Mouse (Mus musculus): ENCODE results near the gene Erbb4.
"Not testable (repeated sequence)": the region's sequence is repeated elsewhere in the genome, so short reads cannot be mapped to it uniquely, and the experiment has no call there.

Gene Erbb4

GRCm38 (mm10) chr1:68860341-68860740 is 247.5 kb downstream of the Erbb4 start:
- no peak for DNase-seq (ENCODE audit: low spot score)

DNA sequence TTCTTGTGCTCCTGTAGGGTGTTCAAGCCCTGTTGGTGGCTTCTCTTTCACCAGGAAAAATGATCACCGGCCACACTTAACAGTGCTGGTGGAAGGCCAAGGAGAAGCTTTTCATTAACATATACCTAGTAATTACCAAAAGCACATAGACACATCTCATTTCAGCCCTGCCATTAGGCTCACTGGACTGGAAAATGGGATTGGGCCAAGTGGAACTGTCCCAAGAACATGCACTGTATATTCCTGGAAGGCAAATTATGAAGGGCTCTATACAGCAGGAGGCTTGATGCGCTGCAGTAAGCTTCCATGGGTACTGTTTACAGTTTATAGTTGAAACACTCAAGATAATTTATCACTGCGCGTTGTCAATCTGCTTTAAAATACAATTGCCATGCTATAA is 248.4 kb downstream of the Erbb4 start:
- DNase-seq (ENCODE audit: low spot score): no peak

- no peak for DNase-seq (ENCODE audit: low spot score)
These were observed 268.5 kb downstream of the Erbb4 start for GRCm38 (mm10) chr1:68839352-68839751.

DNA sequence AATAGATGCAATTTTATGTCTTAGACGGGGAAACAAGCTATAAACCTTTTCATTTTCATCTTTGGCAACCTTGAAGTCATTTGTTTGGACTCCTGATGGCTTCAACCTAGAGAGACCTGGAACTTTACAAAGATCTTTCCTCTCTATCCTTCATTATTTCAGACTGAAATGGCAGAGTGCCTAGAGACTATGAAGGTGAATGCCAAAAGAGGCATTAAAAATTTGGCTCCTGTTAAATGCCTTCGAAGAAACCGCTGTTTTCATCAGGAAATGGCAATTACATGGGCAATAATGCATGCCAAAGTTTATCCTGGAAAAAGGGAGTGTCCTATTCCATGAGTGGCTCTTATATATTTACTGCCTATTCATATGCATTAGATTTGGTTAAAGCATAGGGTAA is 273.2 kb downstream of the Erbb4 start:
- DNase-seq (ENCODE audit: low spot score): no peak

DNA sequence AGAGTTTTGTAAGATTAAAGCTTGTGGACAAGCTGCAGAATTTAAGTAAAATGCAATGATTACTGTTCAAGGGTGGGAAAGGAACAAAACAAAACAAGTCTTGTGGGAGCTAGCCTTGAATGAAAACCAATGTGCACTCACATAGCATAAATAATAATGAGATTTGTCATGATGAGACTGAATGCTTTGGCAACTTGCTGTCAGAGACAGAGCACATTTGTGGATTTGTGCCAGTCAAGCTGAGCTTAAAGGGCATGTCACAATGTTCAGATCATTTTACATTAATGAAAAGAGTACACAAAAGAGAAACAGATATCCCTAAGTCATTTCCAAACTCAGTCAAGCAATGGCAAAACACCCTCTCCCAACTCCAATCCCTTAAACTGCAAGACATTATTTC is 275.8 kb downstream of the Erbb4 start:
- no peak for DNase-seq (ENCODE audit: low spot score)

GRCm38 (mm10) chr1:68831575-68831974 is 276.3 kb downstream of the Erbb4 start:
- no peak for DNase-seq (ENCODE audit: low spot score)

DNA sequence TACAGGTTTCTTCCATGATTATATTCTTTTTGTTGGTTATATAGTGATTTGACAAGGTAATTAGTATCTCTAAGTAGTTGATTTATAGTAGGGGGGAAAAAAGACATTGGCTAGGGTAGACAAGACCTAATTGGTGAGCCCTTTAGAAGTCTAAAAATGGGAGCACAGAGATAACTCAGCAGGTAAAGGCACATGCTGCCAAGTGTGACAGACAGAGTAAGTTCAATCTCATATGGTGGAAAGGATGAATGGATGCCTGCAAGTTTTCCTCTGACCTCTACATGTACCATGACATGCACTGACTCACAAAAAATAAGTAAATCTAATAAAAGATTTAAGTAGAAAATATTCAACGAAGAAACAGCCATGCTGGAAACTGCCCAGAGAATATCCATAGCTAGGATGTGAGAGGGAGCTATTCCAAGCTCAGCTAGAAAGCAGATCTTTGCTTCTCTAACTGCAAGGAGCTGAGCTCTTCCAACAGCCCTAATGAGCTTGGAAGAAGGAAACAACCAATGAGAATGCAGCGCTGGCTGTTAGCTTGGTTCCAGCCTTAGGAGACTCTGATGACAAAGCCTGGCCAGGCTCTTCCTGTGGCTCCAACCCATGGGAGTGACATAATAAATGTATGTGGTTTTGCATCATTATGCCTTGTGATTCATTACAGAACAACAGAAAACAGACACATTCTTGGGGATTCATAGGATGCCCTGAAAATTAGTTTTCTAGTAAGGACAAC is 277.2 kb downstream of the Erbb4 start:
- no peak for DNase-seq (ENCODE audit: low spot score)

GRCm38 (mm10) chr1:68823116-68823644 is 284.7 kb downstream of the Erbb4 start:
- DNase-seq (ENCODE audit: low spot score): no peak

- no peak for DNase-seq (ENCODE audit: low spot score)
These were observed 301.1 kb downstream of the Erbb4 start for GRCm38 (mm10) chr1:68806711-68807110.

- DNase-seq (ENCODE audit: low spot score): no peak
These were observed 320.3 kb downstream of the Erbb4 start for GRCm38 (mm10) chr1:68787409-68788015.

DNA sequence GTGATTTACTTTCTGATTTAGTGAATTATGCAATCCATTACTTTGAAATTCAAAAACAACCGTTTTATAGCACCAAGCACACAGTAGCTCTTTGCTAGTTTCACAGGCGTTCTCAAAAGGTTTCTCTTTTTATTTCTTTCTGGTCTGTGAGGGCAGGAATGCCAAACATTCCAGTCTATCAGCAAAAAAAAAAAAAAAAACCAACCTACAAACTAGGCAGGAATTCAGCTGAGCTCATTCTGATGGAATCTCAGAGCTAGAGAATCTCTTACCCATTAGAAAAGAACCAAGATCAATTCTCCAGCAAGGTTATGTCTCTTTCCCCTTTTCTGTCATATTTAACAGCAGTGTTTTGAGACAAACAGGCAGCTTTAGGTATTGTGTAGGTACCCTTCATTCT is 327.2 kb downstream of the Erbb4 start:
- no peak for DNase-seq (ENCODE audit: low spot score)

DNA sequence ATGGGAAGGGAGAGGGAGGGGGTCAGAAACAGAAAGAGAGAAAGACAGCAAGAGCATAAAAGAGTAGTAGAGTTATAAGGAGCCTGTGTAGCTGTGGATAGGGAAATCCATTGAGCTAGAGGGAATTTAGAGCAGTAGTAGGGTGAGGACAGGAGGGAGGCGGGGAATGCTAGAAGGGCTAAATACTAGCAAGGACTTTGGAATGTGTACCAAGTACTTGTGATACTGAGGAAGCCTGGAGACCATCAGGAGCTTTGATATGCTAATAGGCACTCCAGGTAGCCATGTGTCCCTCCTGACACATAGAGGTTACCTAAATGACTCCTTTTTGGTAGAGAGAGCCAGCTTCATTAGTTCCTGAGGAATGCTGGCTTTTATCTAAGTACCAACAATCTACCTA is 327.8 kb downstream of the Erbb4 start:
- DNase-seq (ENCODE audit: low spot score): no peak

- DNase-seq (ENCODE audit: low spot score): not testable (repeated sequence)
These were observed 341.8 kb downstream of the Erbb4 start for GRCm38 (mm10) chr1:68766095-68766494.

- DNase-seq (ENCODE audit: low spot score): no peak
These were observed 345.4 kb downstream of the Erbb4 start for GRCm38 (mm10) chr1:68762456-68762855.

GRCm38 (mm10) chr1:68748976-68749375 is 358.9 kb downstream of the Erbb4 start:
- DNase-seq (ENCODE audit: low spot score): no peak

DNA sequence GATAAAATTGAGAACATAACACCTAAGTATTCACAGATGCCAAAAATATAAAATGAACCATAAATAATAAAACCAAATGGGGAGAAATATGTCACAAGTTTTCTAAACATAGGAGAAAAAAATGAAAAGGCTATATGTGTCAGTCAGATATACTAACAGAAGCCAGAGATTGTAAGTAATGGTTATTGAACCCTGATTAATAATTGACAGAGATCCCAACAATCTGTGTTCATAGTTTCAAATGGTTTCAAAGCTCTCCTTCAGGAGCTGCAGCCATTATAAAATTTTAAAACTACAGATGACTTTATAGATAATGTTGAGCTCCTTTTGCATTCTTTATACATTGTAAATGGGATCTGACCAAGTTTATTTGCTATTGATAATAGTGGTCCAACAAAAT is 426.4 kb downstream of the Erbb4 start:
- no peak for DNase-seq (ENCODE audit: low spot score)

GRCm38 (mm10) chr1:68674667-68675066 is 433.2 kb downstream of the Erbb4 start:
- no peak for DNase-seq (ENCODE audit: low spot score)

GRCm38 (mm10) chr1:68666831-68667601 is 440.8 kb downstream of the Erbb4 start:
- no peak for DNase-seq (ENCODE audit: low spot score)

DNA sequence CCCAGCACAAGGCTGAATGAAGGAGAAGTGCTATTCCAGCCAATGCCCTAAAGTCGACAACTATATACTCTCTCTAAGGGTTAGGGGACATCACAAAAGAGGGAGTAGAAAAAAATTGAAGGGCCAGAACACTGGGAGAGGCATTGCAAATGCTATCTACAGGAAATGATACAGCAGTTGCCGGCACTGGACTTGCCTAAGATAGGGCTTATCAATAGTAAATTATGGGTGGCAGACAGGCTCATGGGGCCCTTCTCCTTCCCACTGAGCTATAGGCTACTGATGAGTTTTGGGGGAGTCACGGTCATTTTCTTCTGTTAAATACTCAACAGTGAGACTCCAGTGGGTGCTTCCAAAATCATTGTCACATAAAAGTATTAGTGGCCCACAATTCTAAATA is 517.4 kb downstream of the Erbb4 start:
- DNase-seq (ENCODE audit: low spot score): no peak

DNA sequence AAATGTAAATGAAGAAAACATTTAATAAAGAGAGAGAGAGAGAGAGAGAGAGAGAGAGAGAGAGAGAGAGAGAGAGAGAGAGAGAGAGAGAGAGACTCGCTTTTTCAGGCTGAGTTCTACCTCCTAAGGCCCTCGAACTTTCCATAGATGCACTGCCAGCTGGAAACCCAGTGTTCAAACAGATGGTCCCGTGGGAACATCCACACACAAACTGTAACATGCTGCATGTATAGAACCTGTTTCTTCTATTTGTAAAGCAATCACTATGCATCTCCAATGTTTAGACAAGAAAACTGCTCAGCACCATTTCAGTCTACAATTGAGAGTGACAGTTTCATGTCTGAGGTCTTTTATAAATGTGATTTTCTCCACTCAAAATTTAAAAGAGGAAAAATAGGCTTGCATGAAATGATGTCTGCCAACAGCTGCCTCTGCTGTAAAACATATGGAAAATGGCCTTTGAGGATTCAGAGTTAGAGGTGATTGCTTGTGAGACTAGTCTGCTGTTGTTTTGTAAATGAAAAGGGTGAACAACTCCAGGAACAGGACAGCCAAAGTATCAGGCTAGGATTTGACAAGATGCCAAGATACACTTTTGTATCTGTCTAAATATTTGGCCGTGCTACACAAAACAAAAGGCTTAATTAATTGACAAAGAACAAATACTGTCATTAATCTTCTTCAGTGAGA is 533.9 kb downstream of the Erbb4 start:
- no peak for DNase-seq (ENCODE audit: low spot score)

GRCm38 (mm10) chr1:68570924-68571323 is 536.9 kb downstream of the Erbb4 start:
- DNase-seq (ENCODE audit: low spot score): no peak

GRCm38 (mm10) chr1:68542942-68543341 is 564.9 kb downstream of the Erbb4 start:
- no peak for DNase-seq (ENCODE audit: low spot score)

All from ovary, adult 18-20 months (tissue).